Mouse (Mus musculus): ENCODE measurements around the gene Ctsq. TPM values are rescaled to one million over a fixed set of nuclear protein-coding genes. Genes with fewer than 3 reads are reported as not detected.
"Not testable (repeated sequence)": the region's sequence is repeated elsewhere in the genome, so short reads cannot be mapped to it uniquely, and the experiment has no call there.

The Ctsq gene
- not detected in 2 replicates for polyA plus RNA-seq (2015; fragmentation: Nextera tagmentation; extraction: Ambion mirVana)

DNA sequence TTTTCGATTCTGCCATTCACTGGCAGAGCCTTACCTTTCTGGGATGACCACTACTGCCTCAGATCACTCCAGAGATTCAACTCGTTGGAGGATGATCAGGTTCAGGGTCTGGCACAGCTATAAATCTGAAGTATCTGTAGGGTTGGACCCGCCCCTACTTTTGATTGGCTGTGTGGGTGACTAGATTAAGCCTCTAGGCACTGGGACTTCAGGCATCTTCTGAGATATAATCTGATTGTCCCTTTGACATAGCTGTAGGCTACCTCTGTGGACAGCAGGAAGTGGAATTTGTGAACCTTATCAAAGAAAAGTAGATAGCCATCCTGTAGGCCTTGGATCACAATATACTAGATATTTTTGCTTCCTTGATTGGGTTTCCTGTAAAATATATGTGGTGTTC, at the start of gene Ctsq:
Gene Ctsq, minus strand, starts transcription at position 101 of the 400 bp plus-strand sequence.
- Histone ChIP-seq H3K4me3 (ENCODE audit: low read length) (no peak within 1 kb of the TSS), H3K9me3 (ENCODE audit: low read length) (no peaks in the 10 kb centered on the region), H3K27me3 (ENCODE audit: insufficient read depth, low read length) (no peaks in the 10 kb centered on the region), H3K36me3 (ENCODE audit: insufficient read depth, low read length) (no peaks in the 10 kb centered on the region), H3K4me2 (replicated peaks; ENCODE audit: low read depth, low read length) (no peak within 1 kb of the TSS), H3K27ac (ENCODE audit: low read length) (no peak within 1 kb of the TSS), H3K4me1 (ENCODE audit: insufficient read depth, low read length) (no peaks in the 10 kb centered on the region), H3K9ac (replicated peaks; ENCODE audit: low read length) (no peak within 1 kb of the TSS)
- 63% methylated on average over 3 of the region's 3 CpGs for WGBS
- no peak for ATAC-seq (ENCODE audit: low FRiP score, low TSS enrichment)

DNA sequence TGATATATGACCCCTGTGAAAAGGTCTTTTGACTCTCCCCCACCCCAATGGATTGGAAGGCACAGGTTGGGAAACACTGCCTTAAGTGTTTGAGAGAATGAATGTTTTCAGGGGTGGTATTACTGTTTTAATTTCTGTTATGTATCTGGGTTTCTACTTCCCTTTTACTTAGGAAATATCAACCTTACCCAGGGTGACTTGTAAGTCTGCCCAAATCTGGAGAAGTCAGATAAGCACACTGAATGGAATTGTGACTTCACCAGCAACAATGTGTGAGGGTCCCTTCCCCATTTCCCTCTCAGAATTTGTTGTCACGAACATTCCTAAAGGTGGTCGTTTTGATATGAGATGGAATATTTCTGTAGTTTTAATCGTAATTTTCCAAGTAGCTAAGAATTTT, 17.6 kb downstream of the Ctsq start:
- 83% methylated on average over 3 of the region's 3 CpGs for WGBS
- no peak for ATAC-seq (ENCODE audit: low FRiP score, low TSS enrichment)

GRCm38 (mm10) chr13:61021844-61022243, 18.6 kb downstream of the Ctsq start:
- ATAC-seq (ENCODE audit: low FRiP score, low TSS enrichment), result no peak
- 80% methylated on average over 4 of the region's 6 CpGs for WGBS
- H3K4me3 ChIP-seq (ENCODE audit: low read length), result no peak overlapping the region
- no peaks in the 10 kb centered on the region for H3K4me1 ChIP-seq (ENCODE audit: insufficient read depth, low read length)
- no peak overlapping the region for H3K27ac ChIP-seq (ENCODE audit: low read length)
- no peak overlapping the region for H3K4me2 ChIP-seq (replicated peaks; ENCODE audit: low read depth, low read length)
- H3K36me3 ChIP-seq (ENCODE audit: insufficient read depth, low read length), result no peaks in the 10 kb centered on the region
- H3K9ac ChIP-seq (replicated peaks; ENCODE audit: low read length), result no peak overlapping the region
- H3K27me3 ChIP-seq (ENCODE audit: insufficient read depth, low read length), result no peaks in the 10 kb centered on the region
- 0 out of 2 replicates have a peak, but pooled peaks cover 2% of the 10 kb centered on the region for H3K9me3 ChIP-seq (ENCODE audit: low read length)

More for the DNA sequence above, 17.6 kb downstream of the Ctsq start:
- Histone ChIP-seq H3K27me3 (ENCODE audit: insufficient read depth, low read length) (no peaks in the 10 kb centered on the region), H3K9me3 (ENCODE audit: low read length) (0 out of 2 replicates have a peak, but pooled peaks cover 2% of the 10 kb centered on the region), H3K27ac (ENCODE audit: low read length) (no peak overlapping the region), H3K9ac (replicated peaks; ENCODE audit: low read length) (no peak overlapping the region), H3K36me3 (ENCODE audit: insufficient read depth, low read length) (no peaks in the 10 kb centered on the region), H3K4me3 (ENCODE audit: low read length) (no peak overlapping the region), H3K4me2 (replicated peaks; ENCODE audit: low read depth, low read length) (no peak overlapping the region), H3K4me1 (ENCODE audit: insufficient read depth, low read length) (no peaks in the 10 kb centered on the region)

DNA sequence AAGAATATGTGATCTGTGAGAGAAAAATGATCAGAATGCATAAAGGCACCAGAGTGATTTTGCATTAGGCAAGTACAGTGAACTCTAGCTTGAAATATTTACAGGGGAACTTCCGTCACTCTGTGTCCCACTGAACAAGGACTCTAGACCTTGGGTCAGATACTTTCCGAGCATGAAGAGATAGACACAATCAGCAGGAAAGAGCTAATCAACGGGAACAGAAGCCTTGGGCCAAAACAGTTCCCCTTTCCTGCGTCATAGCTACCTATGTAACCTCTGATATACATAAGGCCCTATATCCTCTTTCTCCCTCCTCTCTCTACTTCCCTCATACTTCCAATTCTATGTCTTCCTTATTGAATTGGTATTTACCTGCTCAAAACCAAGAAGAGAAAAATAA, 30.3 kb downstream of the Ctsq start:
- 0 out of 2 replicates have a peak, but pooled peaks cover 3% of the 10 kb centered on the region for H3K9me3 ChIP-seq (ENCODE audit: low read length)
- H3K27me3 ChIP-seq (ENCODE audit: insufficient read depth, low read length), result no peaks in the 10 kb centered on the region
- no peaks in the 10 kb centered on the region for H3K4me1 ChIP-seq (ENCODE audit: insufficient read depth, low read length)
- H3K27ac ChIP-seq (ENCODE audit: low read length), result no peak overlapping the region
- H3K9ac ChIP-seq (replicated peaks; ENCODE audit: low read length), result no peak overlapping the region
- 85% methylated on average over 4 of the region's 4 CpGs for WGBS
- ATAC-seq (ENCODE audit: low FRiP score, low TSS enrichment), result no peak
- no peak overlapping the region for H3K4me2 ChIP-seq (replicated peaks; ENCODE audit: low read depth, low read length)
- no peak overlapping the region for H3K4me3 ChIP-seq (ENCODE audit: low read length)
- no peaks in the 10 kb centered on the region for H3K36me3 ChIP-seq (ENCODE audit: insufficient read depth, low read length)

- Histone ChIP-seq H3K27me3 (ENCODE audit: insufficient read depth, low read length) (no peaks in the 10 kb centered on the region), H3K9me3 (ENCODE audit: low read length) (peaks cover 6% of the 10 kb centered on the region; the same call in 1 of the 2 replicates), H3K9ac (replicated peaks; ENCODE audit: low read length) (no peak within 1 kb of the TSS), H3K4me1 (ENCODE audit: insufficient read depth, low read length) (no peaks in the 10 kb centered on the region), H3K27ac (ENCODE audit: low read length) (no peak within 1 kb of the TSS), H3K4me3 (ENCODE audit: low read length) (no peak within 1 kb of the TSS), H3K36me3 (ENCODE audit: insufficient read depth, low read length) (no peaks in the 10 kb centered on the region), H3K4me2 (replicated peaks; ENCODE audit: low read depth, low read length) (no peak within 1 kb of the TSS)
- no peak for ATAC-seq (ENCODE audit: low FRiP score, low TSS enrichment)
- 71% methylated on average over 3 of the region's 3 CpGs for WGBS
Observed at GRCm38 (mm10) chr13:61005859-61006258, 34.6 kb downstream of the Ctsq start, which contains the start of gene Ctsj. TSS of gene Ctsj (minus strand) at chr13:61005959.

DNA sequence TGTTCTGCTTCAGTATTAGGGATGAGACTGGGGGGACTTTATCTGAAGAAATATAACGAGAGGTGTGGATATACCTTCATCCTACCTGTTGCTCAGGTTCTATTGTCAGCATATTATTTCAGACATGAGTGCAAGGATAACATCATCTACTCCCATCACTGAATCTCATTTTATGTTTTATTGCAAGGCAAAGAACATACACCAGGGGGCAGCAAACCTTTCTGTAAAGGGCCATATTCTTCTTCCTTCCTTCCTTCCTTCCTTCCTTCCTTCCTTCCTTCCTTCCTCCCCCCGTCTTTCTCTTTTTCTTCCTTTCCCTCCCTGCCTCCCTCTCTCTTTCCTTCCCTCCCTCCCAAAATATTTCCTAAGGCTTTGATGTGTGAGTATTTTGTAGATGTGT, 42.8 kb downstream of the Ctsq start:
- 66% methylated on average over 2 of the region's 2 CpGs for WGBS
- Histone ChIP-seq H3K9ac (replicated peaks; ENCODE audit: low read length) (no peak overlapping the region), H3K27ac (ENCODE audit: low read length) (no peak overlapping the region), H3K36me3 (ENCODE audit: insufficient read depth, low read length) (no peaks in the 10 kb centered on the region), H3K4me3 (ENCODE audit: low read length) (no peak overlapping the region), H3K4me1 (ENCODE audit: insufficient read depth, low read length) (no peaks in the 10 kb centered on the region), H3K9me3 (ENCODE audit: low read length) (peaks cover 3% of the 10 kb centered on the region; the same call in 1 of the 2 replicates), H3K4me2 (replicated peaks; ENCODE audit: low read depth, low read length) (no peak overlapping the region), H3K27me3 (ENCODE audit: insufficient read depth, low read length) (no peaks in the 10 kb centered on the region)
- ATAC-seq (ENCODE audit: low FRiP score, low TSS enrichment), result no peak

DNA sequence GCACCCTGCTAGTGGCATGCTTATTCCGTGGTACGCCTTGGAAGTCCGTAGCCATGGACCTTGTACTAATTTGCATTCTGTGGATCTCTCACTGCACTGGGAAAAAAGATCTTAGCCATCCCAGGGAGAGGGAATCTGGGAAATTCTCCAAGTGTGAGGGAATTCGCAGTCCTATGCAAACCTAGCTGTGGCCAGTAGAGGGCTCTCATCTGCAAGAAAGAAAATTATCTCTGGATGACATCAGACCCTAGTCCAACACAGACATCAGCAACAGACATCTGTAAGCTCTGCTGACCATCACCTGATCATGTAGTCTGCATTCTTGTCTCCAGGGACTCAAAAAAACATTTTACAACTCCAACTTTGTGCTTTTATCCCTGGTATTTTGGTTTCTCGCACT, 53.5 kb downstream of the Ctsq start:
- not testable (repeated sequence) for H3K9ac ChIP-seq (replicated peaks; ENCODE audit: low read length); H3K4me2 ChIP-seq (replicated peaks; ENCODE audit: low read depth, low read length); H3K4me1 ChIP-seq (ENCODE audit: insufficient read depth, low read length); ATAC-seq (ENCODE audit: low FRiP score, low TSS enrichment); H3K27me3 ChIP-seq (ENCODE audit: insufficient read depth, low read length); H3K4me3 ChIP-seq (ENCODE audit: low read length); H3K9me3 ChIP-seq (ENCODE audit: low read length); H3K27ac ChIP-seq (ENCODE audit: low read length); H3K36me3 ChIP-seq (ENCODE audit: insufficient read depth, low read length)
- 83% methylated on average over 4 of the region's 5 CpGs for WGBS

Other genes with a start within 250 kb of the Ctsq start
- not detected in 2 replicates for gene Ctsll3, start 237.8 kb downstream of the Ctsq start, polyA plus RNA-seq (2015; fragmentation: Nextera tagmentation; extraction: Ambion mirVana)
- gene 4930486L24Rik, start 176.2 kb downstream of the Ctsq start, polyA plus RNA-seq (2015; fragmentation: Nextera tagmentation; extraction: Ambion mirVana), result 0.14 and 0.44 TPM in 2 replicates
- 0.71 TPM in 1 of 2 replicates, not detected in the other for gene Gm49392, start 143.7 kb downstream of the Ctsq start, polyA plus RNA-seq (2015; fragmentation: Nextera tagmentation; extraction: Ambion mirVana)
- gene Ctla2b, start 143.2 kb downstream of the Ctsq start, polyA plus RNA-seq (2015; fragmentation: Nextera tagmentation; extraction: Ambion mirVana), result 4.5 and 4.6 TPM in 2 replicates
- gene Tpbpb, start 135.8 kb downstream of the Ctsq start, polyA plus RNA-seq (2015; fragmentation: Nextera tagmentation; extraction: Ambion mirVana), result not detected in 2 replicates
- not detected in 2 replicates for gene Gm49393, start 105.0 kb downstream of the Ctsq start, polyA plus RNA-seq (2015; fragmentation: Nextera tagmentation; extraction: Ambion mirVana)
- gene Gm49391, start 104.1 kb downstream of the Ctsq start, polyA plus RNA-seq (2015; fragmentation: Nextera tagmentation; extraction: Ambion mirVana), result 1.6 and 1.7 TPM in 2 replicates
- 29.9 and 31.0 TPM in 2 replicates for gene Ctla2a, start 104.0 kb downstream of the Ctsq start, polyA plus RNA-seq (2015; fragmentation: Nextera tagmentation; extraction: Ambion mirVana)
- gene Tpbpa, start 98.6 kb downstream of the Ctsq start, polyA plus RNA-seq (2015; fragmentation: Nextera tagmentation; extraction: Ambion mirVana), result not detected in 2 replicates
- not detected in 2 replicates for gene Ctsj, start 34.7 kb downstream of the Ctsq start, polyA plus RNA-seq (2015; fragmentation: Nextera tagmentation; extraction: Ambion mirVana)
- not detected in 2 replicates for gene Ctsr, start 123.6 kb upstream of the Ctsq start, polyA plus RNA-seq (2015; fragmentation: Nextera tagmentation; extraction: Ambion mirVana)
- not detected in 2 replicates for gene Cts6, start 162.8 kb upstream of the Ctsq start, polyA plus RNA-seq (2015; fragmentation: Nextera tagmentation; extraction: Ambion mirVana)
- not detected in 2 replicates for gene Cts8, start 214.7 kb upstream of the Ctsq start, polyA plus RNA-seq (2015; fragmentation: Nextera tagmentation; extraction: Ambion mirVana)
- not detected in 2 replicates for gene Gm49398, start 248.2 kb upstream of the Ctsq start, polyA plus RNA-seq (2015; fragmentation: Nextera tagmentation; extraction: Ambion mirVana)